Mouse (Mus musculus) ES-E14 (cell line): ENCODE data around the gene Ralgapa2.

Source experiments
- CHD2 ChIP-seq: IDR thresholded peaks from 2 replicates; pipeline ENCODE4 v1.6.1; 2014; ENCODE audit warnings: mild to moderate bottlenecking, low read depth, low read length, inconsistent platforms
- HCFC1 ChIP-seq: IDR thresholded peaks from 2 replicates; pipeline ENCODE4 v1.6.1; 2012; ENCODE audit warnings: low read length, inconsistent platforms, borderline replicate concordance; ENCODE audit not compliant: insufficient read depth
- MAFK ChIP-seq: IDR thresholded peaks from 2 replicates; pipeline ENCODE4 v1.6.1; 2014; ENCODE audit warnings: mild to moderate bottlenecking, low read depth, low read length, inconsistent platforms; ENCODE audit not compliant: insufficient read depth
- ZC3H11A ChIP-seq: IDR thresholded peaks from 2 replicates; pipeline ENCODE4 v1.6.1; 2012; ENCODE audit warnings: low read depth, mild to moderate bottlenecking, inconsistent platforms, low read length, borderline replicate concordance
- ZNF384 ChIP-seq: IDR thresholded peaks from 2 replicates; pipeline ENCODE4 v1.6.1; 2012; ENCODE audit warnings: low read depth, low read length, inconsistent platforms

- no peak for TF ChIP-seq MAFK
- no peak for TF ChIP-seq HCFC1
- no peak for TF ChIP-seq ZC3H11A
- TF ChIP-seq CHD2: no peak
- no peak for TF ChIP-seq ZNF384
These were observed 224.6 kb downstream of the Ralgapa2 start for GRCm38 (mm10) chr2:146287531-146287930.
